Mouse (Mus musculus) left cerebral cortex, postnatal 10 days (tissue): Measurements from ENCODE around the gene Pomgnt1. TPM values are rescaled to one million over a fixed set of nuclear protein-coding genes. Genes with fewer than 3 reads are reported as not detected.

Source experiments
- DNase-seq, 2 experiments: peaks; one replicate each; pipeline ENCODE4 v3.0.0; 2021 to 2022; ENCODE audit warnings: low spot score in 2 of 2, mixed read lengths in 1 of 2; ENCODE audit errors: extremely low spot score in 1 of 2
- intact Hi-C: fragments of 180-260 bp; cut with DNase I; formaldehyde crosslinking; loops from one replicate; pipeline ENCODE4 v1.15.1; 2025
- total RNA-seq, 2 experiments: library from RNA; stranded (reverse); gene quantifications; 2 replicates each; pipeline ENCODE4 v1.2.3; 2021

The Pomgnt1 gene
- total RNA-seq, 2 experiments from 2014 or later = 79.3 to 82.9 TPM

GRCm38 (mm10) chr4:116204422-116204821, 80.8 kb downstream of the Pomgnt1 start:
- intact Hi-C loops = no loop called here
- no peak for DNase-seq

GRCm38 (mm10) chr4:116206531-116206930, 82.9 kb downstream of the Pomgnt1 start:
- intact Hi-C loops = no loop called here
- DNase-seq = no peak

GRCm38 (mm10) chr4:116208891-116209290, 85.3 kb downstream of the Pomgnt1 start:
- intact Hi-C loops = no loop called here
- DNase-seq = no peak

Other genes with a start within 250 kb of the Pomgnt1 start
- gene Kncn, start 239.4 kb upstream of the Pomgnt1 start, total RNA-seq = under 1 TPM; 0.16 to 0.64 TPM
- gene 6430628N08Rik, start 233.2 kb upstream of the Pomgnt1 start, total RNA-seq = under 1 TPM in 1 of 2 experiments, not detected in 1; 0.49 TPM
- under 1 TPM; 0.21 to 0.22 TPM for gene Dmbx1, start 183.9 kb upstream of the Pomgnt1 start, total RNA-seq
- gene Faah, start 105.9 kb upstream of the Pomgnt1 start, total RNA-seq = 10 to 100 TPM; 70.6 to 70.8 TPM
- 1 to 10 TPM; 6.8 to 7.3 TPM for gene Nsun4, start 70.0 kb upstream of the Pomgnt1 start, total RNA-seq
- gene Uqcrh, start 48.8 kb upstream of the Pomgnt1 start, total RNA-seq = 100 to 1,000 TPM; 411 to 421 TPM
- gene Lrrc41, start 48.6 kb upstream of the Pomgnt1 start, total RNA-seq = 10 to 100 TPM; 52.3 to 54.0 TPM
- 1 to 10 TPM; 1.1 to 1.3 TPM for gene Rad54l, start 150 bp upstream of the Pomgnt1 start, total RNA-seq
- gene Lurap1, start 27.5 kb downstream of the Pomgnt1 start, total RNA-seq = 10 to 100 TPM; 26.8 to 31.2 TPM
- under 1 TPM; 0.60 to 0.73 TPM for gene Tspan1, start 43.8 kb downstream of the Pomgnt1 start, total RNA-seq
- gene 1700042G07Rik, start 49.5 kb downstream of the Pomgnt1 start, total RNA-seq = not detected
- gene Gm49337, start 49.5 kb downstream of the Pomgnt1 start, total RNA-seq = not detected
- gene Pik3r3, start 97.8 kb downstream of the Pomgnt1 start, total RNA-seq = 10 to 100 TPM; 39.4 to 41.5 TPM